Mouse (Mus musculus) lung, embryonic 14.5 days (tissue): ENCODE results near the gene Ap1g1. TPM values are rescaled to one million over a fixed set of nuclear protein-coding genes. Genes with fewer than 3 reads are reported as not detected.
"Not testable (repeated sequence)": the region's sequence is repeated elsewhere in the genome, so short reads cannot be mapped to it uniquely, and the experiment has no call there.

Experiments used
- ATAC-seq: fragments of 200-750 bp; cut with Nextera tagmentation; 2 replicates; pipeline ENCODE4 v1.8.0; 2017; ENCODE audit warnings: mild to moderate bottlenecking, moderate TSS enrichment, moderate library complexity; ENCODE audit not compliant: insufficient read depth
- DNase-seq: peaks from one replicate; pipeline ENCODE4 v3.0.0-alpha.2; 2015
- H3K27ac ChIP-seq: fragments of 300-500 bp; sonication (generic); 2 replicates; pipeline ENCODE4 v1.5.1; 2014; ENCODE audit warnings: low read depth, mild to moderate bottlenecking, moderate library complexity
- H3K27me3 ChIP-seq: fragments of 300-500 bp; sonication (generic); 2 replicates; pipeline ENCODE4 v1.6.1; 2014; ENCODE audit warnings: low read length, control low read depth; ENCODE audit not compliant: insufficient read depth
- H3K36me3 ChIP-seq: fragments of 300-500 bp; sonication (generic); 2 replicates; pipeline ENCODE4 v1.6.1; 2014; ENCODE audit warnings: control low read depth; ENCODE audit not compliant: insufficient read depth
- H3K4me1 ChIP-seq: fragments of 300-500 bp; sonication (generic); 2 replicates; pipeline ENCODE4 v1.6.1; 2014; ENCODE audit warnings: antibody characterized with exemption, control low read depth; ENCODE audit not compliant: insufficient read depth
- H3K4me2 ChIP-seq: fragments of 300-500 bp; sonication (generic); 2 replicates; pipeline ENCODE4 v1.6.1; 2014; ENCODE audit warnings: mild to moderate bottlenecking
- H3K4me3 ChIP-seq: fragments of 300-500 bp; sonication (generic); 2 replicates; pipeline ENCODE4 v1.5.1; 2014; ENCODE audit warnings: low read depth, low read length
- H3K9ac ChIP-seq: fragments of 300-500 bp; sonication (generic); 2 replicates; pipeline ENCODE4 v1.6.1; 2014
- H3K9me3 ChIP-seq: fragments of 300-500 bp; sonication (generic); 2 replicates; pipeline ENCODE4 v1.6.1; 2016; ENCODE audit warnings: low read depth, low read length, control low read depth
- CTCF ChIP-seq: IDR thresholded peaks from 2 replicates; pipeline ENCODE4 v1.5.1; 2016; ENCODE audit warnings: antibody characterized with exemption, low read depth
- WGBS: fragments of 180-500 bp; shearing (Covaris S2); extraction: QIAGEN DNeasy Blood & Tissue Kit; methylation state at CpG from one replicate; pipeline ENCODE4 v1.1.7; 2014; 5-methylcytosine and 5-hydroxymethylcytosine counted together
- polyA plus RNA-seq: library from polyadenylated mRNA; unstranded; fragments of >200 nt; fragmentation: Nextera tagmentation; extraction: Ambion mirVana; gene quantifications from 2 replicates; pipeline ENCODE4 v1.2.1, GENCODE M21; 2014

Ap1g1 gene
- polyA plus RNA-seq, 1 experiment from 2014 or later, result 41.8 TPM

DNA sequence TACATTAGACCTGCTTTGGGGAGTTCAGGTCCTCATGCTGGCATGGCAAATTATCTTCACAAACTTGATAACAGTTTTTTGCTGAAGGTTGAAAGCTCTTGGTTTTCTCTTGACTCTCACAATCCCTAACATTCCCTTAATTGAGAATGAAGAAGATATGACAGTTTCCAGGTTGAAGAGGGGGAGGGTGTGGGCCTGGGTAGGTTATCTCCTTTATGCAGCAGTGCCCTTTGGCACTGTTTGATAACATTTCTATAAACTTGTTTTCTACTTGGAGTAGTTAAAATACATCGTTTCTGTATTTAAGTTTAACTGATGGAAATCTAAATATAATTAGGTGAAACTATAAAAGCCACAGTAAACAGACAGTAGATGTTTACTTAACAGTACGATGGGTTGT, 86.4 kb downstream of the Ap1g1 start:
- Histone ChIP-seq H3K4me2 (no peak overlapping the region; the same call in 1 of the 2 replicates), H3K4me3 (no peak overlapping the region), H3K27ac (no peak overlapping the region; the same call in 1 of the 2 replicates), H3K27me3 (no peaks in the 10 kb centered on the region), H3K4me1 (no peaks in the 10 kb centered on the region; the same call in 1 of the 2 replicates), H3K9me3 (no peaks in the 10 kb centered on the region), H3K9ac (no peak overlapping the region), H3K36me3 (peaks cover 42% of the 10 kb centered on the region)
- ATAC-seq (no peak), DNase-seq (no peak)
- WGBS, result 39% methylated on average over 2 of the region's 2 CpGs
- no peak for TF ChIP-seq CTCF

DNA sequence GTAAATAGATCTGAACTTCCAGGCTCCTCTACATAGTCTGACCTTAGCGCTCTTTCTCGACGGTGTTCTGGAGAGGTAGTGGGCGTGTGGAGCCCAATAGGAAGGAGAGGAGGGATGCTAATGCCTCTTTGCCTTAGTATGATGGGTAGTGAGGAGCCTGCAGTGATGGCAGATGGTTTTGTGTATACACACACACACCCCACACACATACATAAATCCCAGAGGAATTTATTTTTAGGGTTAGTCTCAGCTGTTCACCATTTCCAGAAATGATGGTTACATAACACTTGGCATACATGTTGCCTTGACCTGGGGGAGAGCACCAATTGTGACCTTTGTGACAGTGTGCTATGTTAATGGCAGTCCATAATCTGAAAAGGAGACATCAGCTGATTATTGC, 87.2 kb downstream of the Ap1g1 start:
- H3K4me1 ChIP-seq, result no peaks in the 10 kb centered on the region; the same call in 1 of the 2 replicates
- ATAC-seq (no peak), DNase-seq (no peak)
- H3K9me3 ChIP-seq, result no peaks in the 10 kb centered on the region
- H3K4me2 ChIP-seq, result no peak overlapping the region
- no peak overlapping the region for H3K9ac ChIP-seq
- H3K27ac ChIP-seq, result peak overlapping the region; percentile 46; the same call in 1 of the 2 replicates
- no peak for TF ChIP-seq CTCF
- H3K27me3 ChIP-seq, result no peaks in the 10 kb centered on the region
- no peak overlapping the region for H3K4me3 ChIP-seq
- 69% methylated on average over 4 of the region's 4 CpGs for WGBS
- H3K36me3 ChIP-seq, result peaks cover 35% of the 10 kb centered on the region

DNA sequence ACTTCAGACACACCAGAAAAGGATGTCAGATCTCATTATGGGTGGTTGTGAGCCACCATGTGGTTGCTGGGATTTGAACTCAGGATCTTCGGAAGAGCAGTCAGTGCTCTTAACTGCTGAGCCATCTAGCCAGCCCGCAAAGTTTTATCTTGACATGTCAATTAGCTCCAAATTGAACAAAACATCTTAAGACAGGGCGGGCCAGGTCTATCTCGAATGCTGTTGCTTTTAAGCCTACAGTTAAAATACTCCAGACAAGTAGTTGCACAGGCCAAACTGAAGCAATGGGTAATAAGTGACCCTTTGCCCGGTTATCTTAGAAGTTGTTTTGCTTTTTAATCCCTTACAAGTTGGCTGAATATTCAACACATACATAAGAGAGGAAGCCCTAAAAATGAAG, 88.3 kb downstream of the Ap1g1 start:
- ATAC-seq (no peak), DNase-seq (no peak)
- no peak for TF ChIP-seq CTCF
- H3K4me1 ChIP-seq, result no peaks in the 10 kb centered on the region; the same call in 1 of the 2 replicates
- H3K27me3 ChIP-seq, result no peaks in the 10 kb centered on the region
- no peak overlapping the region for H3K4me3 ChIP-seq
- no peaks in the 10 kb centered on the region for H3K9me3 ChIP-seq
- H3K36me3 ChIP-seq, result peaks cover 23% of the 10 kb centered on the region
- 86% methylated on average over 5 of the region's 5 CpGs for WGBS
- no peak overlapping the region for H3K27ac ChIP-seq
- H3K9ac ChIP-seq, result no peak overlapping the region
- H3K4me2 ChIP-seq, result no peak overlapping the region

DNA sequence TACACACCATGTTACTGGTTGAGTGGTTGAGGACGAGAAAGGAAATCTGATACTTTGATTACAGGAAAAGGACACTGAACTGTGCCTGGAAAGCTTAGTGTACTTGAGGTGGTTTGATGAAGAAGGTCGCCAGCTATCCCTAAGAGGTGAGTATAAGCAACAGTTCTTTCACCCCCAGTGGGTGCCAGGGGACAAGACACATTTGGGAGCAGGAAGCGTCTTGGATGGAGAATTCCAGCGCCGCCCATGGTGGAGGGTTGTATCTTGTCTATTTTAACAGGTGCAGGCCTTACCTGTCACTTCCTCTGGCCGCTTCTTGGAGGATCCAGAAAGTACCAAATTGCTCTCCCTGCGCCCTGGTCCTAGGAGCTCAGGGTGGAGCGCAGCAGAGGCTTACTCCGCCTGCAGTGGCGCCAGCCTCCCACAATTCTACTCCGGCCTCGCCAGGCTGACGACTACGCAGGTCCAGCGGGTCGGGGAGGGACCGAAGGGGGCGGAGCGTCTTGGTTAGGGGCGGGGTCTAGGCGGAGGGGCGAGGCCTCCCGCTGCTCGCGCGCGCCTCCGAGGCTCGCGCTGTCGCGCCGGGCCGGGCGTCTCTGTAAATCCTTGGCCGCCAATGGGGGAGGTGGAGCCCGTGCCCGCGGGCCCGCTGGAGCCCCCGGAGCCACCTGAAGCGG, 89.8 kb downstream of the Ap1g1 start, which contains the start of gene Phlpp2:
Phlpp2 (plus strand) TSS at position 540 of the 677 bp plus-strand sequence.
- peak; percentile 52 for TF ChIP-seq CTCF
- DNase-seq (peak; percentile 97), ATAC-seq (peak; percentile 98)
- whole genome bisulfite sequencing, result under 1% methylated on average over 42 of the region's 42 CpGs
- Histone ChIP-seq H3K4me1 (no peaks in the 10 kb centered on the region; the same call in 1 of the 2 replicates), H3K27me3 (no peaks in the 10 kb centered on the region), H3K9me3 (no peaks in the 10 kb centered on the region), H3K9ac (peak within 1 kb of the TSS; percentile 91), H3K4me2 (peak within 1 kb of the TSS; percentile 82), H3K4me3 (peak within 1 kb of the TSS; percentile 95), H3K36me3 (0 out of 2 replicates have a peak, but pooled peaks cover 14% of the 10 kb centered on the region), H3K27ac (peak within 1 kb of the TSS; percentile 91)

DNA sequence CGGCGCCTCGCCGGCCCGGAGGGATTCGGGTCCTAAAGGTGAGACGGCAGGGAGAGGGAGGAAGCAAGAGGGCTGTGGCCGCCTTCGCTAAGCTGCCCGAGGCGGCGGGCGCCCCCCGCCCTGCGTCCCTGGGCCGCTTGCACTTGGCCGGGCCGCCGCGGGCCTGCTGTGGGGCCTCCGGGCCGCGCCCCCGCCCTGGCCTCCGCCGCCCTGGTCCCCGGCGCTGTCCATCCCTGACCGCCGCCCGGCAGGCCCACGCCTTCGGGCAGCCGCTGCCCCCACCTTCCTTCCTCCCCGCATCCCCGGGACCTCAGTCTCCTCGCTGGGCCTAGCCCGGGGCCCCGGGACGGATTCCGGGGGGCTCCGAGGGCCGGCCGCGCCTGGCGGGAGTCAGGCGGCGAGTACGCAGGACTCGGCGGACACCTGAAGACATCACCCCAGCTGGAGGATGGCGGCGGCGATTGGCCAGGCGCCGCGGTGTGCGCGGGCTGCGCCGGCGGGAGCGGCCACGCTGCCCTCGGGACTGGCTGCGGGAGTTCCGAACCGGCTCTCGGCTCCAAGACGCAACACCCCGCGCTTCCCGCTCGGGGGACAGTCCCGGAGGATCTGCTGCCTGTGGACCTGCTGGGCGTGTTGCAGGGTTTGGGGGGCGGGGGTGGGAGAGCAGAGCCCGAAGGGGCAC, 90.5 kb downstream of the Ap1g1 start:
- no peaks in the 10 kb centered on the region for H3K9me3 ChIP-seq
- no peaks in the 10 kb centered on the region; the same call in 1 of the 2 replicates for H3K4me1 ChIP-seq
- peak overlapping the region; percentile 91 for H3K9ac ChIP-seq
- H3K27me3 ChIP-seq, result no peaks in the 10 kb centered on the region
- H3K4me3 ChIP-seq, result peak overlapping the region; percentile 95
- TF ChIP-seq CTCF, result no peak
- H3K36me3 ChIP-seq, result 0 out of 2 replicates have a peak, but pooled peaks cover 9% of the 10 kb centered on the region
- under 1% methylated on average over 66 of the region's 78 CpGs for WGBS
- H3K4me2 ChIP-seq, result peak overlapping the region; percentile 82
- H3K27ac ChIP-seq, result peak overlapping the region; percentile 91
- DNase-seq (peak; percentile 66), ATAC-seq (peak; percentile 90)

DNA sequence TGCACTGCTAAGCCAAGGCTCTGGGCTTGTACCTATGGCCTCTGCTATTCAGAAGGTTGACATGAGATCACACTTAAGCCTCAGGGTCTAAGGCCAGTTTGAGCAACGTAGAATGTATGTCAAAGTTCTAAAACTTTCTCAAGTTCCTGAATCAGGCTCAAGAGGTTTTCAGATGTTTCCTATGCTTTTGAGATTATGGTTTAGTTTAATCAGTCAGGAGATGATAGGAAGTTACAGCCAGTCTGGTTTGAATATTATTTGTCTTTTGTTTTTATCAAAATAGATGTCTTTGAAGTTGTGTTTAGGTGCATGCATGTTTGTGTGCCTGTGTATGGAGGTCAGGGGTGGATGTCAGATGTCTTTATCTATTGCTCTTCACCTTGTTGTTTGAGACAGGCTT, 92.7 kb downstream of the Ap1g1 start:
- 84% methylated on average over 1 of the region's 1 CpGs for WGBS
- no peak overlapping the region for H3K27ac ChIP-seq
- DNase-seq, result no peak
- no peak overlapping the region for H3K4me2 ChIP-seq
- H3K9ac ChIP-seq, result no peak overlapping the region
- H3K27me3 ChIP-seq, result no peaks in the 10 kb centered on the region
- H3K4me1 ChIP-seq, result no peaks in the 10 kb centered on the region; the same call in 1 of the 2 replicates
- H3K36me3 ChIP-seq, result 0 out of 2 replicates have a peak, but pooled peaks cover 4% of the 10 kb centered on the region
- no peak for ATAC-seq
- no peak for TF ChIP-seq CTCF
- no peaks in the 10 kb centered on the region for H3K9me3 ChIP-seq
- H3K4me3 ChIP-seq, result no peak overlapping the region

DNA sequence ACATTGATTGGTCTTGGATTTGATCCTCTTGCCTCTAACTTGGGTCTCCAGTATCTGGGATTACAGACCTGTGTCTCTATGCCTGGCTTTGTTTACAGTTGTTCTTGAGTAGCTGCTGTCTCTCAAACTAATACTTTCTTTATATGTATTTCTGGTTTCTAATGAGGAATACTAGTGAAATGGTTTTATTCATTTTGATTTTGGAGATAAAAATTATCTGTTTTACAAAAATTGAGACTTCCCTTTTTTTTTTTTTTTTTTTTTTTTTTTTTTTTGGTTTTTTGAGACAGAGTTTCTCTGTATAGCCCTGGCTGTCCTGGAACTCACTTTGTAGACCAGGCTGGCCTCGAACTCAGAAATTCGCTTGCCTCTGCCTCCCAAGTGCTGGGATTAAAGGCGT, 95.4 kb downstream of the Ap1g1 start:
- WGBS, result 97% methylated on average over 3 of the region's 3 CpGs
- ATAC-seq, result not testable (repeated sequence)

More for the DNA sequence above, 95.4 kb downstream of the Ap1g1 start:
- not testable (repeated sequence) for H3K27ac ChIP-seq, H3K9ac ChIP-seq, H3K4me3 ChIP-seq, H3K4me2 ChIP-seq, H3K9me3 ChIP-seq, H3K4me1 ChIP-seq, DNase-seq, H3K27me3 ChIP-seq
- H3K36me3 ChIP-seq, result peaks cover 24% of the 10 kb centered on the region
